Mouse (Mus musculus) embryonic facial prominence, embryonic 10.5 days (tissue): Measurements from ENCODE around the gene Kmt2d. TPM values are rescaled to one million over a fixed set of nuclear protein-coding genes. Genes with fewer than 3 reads are reported as not detected.

Experiments used
- DNase-seq: peaks from one replicate; pipeline ENCODE4 v3.0.0-alpha.2; 2017; ENCODE audit warnings: low spot score
- H3K27ac ChIP-seq: fragments of 300-500 bp; sonication (generic); replicated peaks from 2 replicates; pipeline ENCODE4 v1.5.1; 2016; ENCODE audit warnings: mild to moderate bottlenecking
- H3K27me3 ChIP-seq: fragments of 300-500 bp; sonication (generic); replicated peaks from 2 replicates; pipeline ENCODE4 v1.6.1; 2016; ENCODE audit warnings: low read depth, mild to moderate bottlenecking; ENCODE audit not compliant: poor library complexity, severe bottlenecking
- H3K36me3 ChIP-seq: fragments of 300-500 bp; sonication (generic); replicated peaks from 2 replicates; pipeline ENCODE4 v1.6.1; 2016; ENCODE audit warnings: mild to moderate bottlenecking, moderate library complexity
- H3K4me1 ChIP-seq: fragments of 300-500 bp; sonication (generic); 2 replicates; pipeline ENCODE4 v1.6.1; 2016
- H3K4me3 ChIP-seq: fragments of 300-500 bp; sonication (generic); 2 replicates; pipeline ENCODE4 v1.5.1; 2016; ENCODE audit warnings: mild to moderate bottlenecking, moderate library complexity
- H3K9me3 ChIP-seq: fragments of 300-500 bp; sonication (generic); 2 replicates; pipeline ENCODE4 v1.6.1; 2016; ENCODE audit warnings: mild to moderate bottlenecking
- WGBS: fragments of 180-500 bp; shearing (Covaris S2); methylation state at CpG from one replicate; pipeline ENCODE4 v1.1.7; 2016; 5-methylcytosine and 5-hydroxymethylcytosine counted together
- polyA plus RNA-seq: library from polyadenylated mRNA; unstranded; fragments of >200 nt; fragmentation: Nextera tagmentation; extraction: Ambion mirVana; gene quantifications from 2 replicates; pipeline ENCODE4 v1.2.1, GENCODE M21; 2016

Gene Kmt2d
- polyA plus RNA-seq, 1 experiment from 2014 or later, result 12.1 TPM

GRCm38 (mm10) chr15:98895635-98896589, 24.9 kb upstream of the Kmt2d start:
- H3K27ac ChIP-seq, result peak overlapping the region; percentile 84
- H3K27me3 ChIP-seq, result peaks cover 100% of the 10 kb centered on the region
- no peaks in the 10 kb centered on the region for H3K36me3 ChIP-seq
- no peaks in the 10 kb centered on the region for H3K9me3 ChIP-seq
- peak; percentile 75 for DNase-seq
- WGBS, result 1% methylated on average over 41 of the region's 41 CpGs
- H3K4me1 ChIP-seq, result peaks cover 61% of the 10 kb centered on the region
- peak overlapping the region; percentile 65 for H3K4me3 ChIP-seq

DNA sequence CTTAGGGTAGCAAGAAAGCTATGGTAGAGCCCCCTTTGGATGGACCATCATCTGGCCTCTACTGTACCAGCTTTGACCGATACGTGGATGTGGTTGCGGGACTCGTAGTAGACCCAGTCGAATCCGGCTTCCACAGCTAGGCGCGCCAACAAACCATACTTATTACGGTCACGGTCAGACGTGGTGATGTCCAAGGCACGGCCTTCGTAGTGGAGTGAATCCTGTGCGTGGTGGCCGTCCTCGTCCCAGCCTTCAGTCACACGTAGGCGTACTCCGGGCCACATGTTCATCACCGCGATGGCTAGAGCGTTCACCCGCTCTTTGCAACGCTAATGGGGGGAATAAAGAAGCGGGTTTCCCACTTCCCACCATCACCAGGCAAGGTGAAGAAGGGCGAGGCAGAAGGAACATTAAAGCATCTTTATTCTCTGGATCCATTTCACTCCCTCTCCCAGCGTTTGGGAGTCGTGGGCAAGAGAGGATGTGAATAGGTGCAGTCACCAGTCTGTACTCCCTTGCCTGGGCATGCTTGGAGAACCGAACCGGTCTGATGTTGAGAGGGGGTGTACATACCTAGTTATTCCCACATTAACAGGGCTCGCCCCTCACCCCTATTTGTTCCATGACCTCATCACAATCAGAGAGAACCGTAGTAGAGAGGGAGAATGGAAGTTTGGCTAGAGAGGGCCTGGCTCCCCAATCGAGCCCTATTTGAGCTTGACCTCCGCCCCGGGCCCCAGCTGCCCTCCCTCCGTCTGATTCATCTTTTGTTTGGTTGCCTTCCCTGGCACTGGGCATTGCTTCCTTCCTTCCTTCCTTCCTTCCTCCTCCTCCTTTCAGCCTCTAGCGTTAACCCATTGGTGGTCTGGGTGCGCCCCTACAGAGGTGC, 24.0 kb upstream of the Kmt2d start:
- H3K27me3 ChIP-seq, result peaks cover 97% of the 10 kb centered on the region
- H3K4me1 ChIP-seq, result peaks cover 61% of the 10 kb centered on the region
- H3K36me3 ChIP-seq, result no peaks in the 10 kb centered on the region
- no peak for DNase-seq
- WGBS, result 2% methylated on average over 38 of the region's 38 CpGs
- H3K4me3 ChIP-seq, result peak overlapping the region; percentile 65
- H3K9me3 ChIP-seq, result no peaks in the 10 kb centered on the region
- H3K27ac ChIP-seq, result peak overlapping the region; percentile 84

DNA sequence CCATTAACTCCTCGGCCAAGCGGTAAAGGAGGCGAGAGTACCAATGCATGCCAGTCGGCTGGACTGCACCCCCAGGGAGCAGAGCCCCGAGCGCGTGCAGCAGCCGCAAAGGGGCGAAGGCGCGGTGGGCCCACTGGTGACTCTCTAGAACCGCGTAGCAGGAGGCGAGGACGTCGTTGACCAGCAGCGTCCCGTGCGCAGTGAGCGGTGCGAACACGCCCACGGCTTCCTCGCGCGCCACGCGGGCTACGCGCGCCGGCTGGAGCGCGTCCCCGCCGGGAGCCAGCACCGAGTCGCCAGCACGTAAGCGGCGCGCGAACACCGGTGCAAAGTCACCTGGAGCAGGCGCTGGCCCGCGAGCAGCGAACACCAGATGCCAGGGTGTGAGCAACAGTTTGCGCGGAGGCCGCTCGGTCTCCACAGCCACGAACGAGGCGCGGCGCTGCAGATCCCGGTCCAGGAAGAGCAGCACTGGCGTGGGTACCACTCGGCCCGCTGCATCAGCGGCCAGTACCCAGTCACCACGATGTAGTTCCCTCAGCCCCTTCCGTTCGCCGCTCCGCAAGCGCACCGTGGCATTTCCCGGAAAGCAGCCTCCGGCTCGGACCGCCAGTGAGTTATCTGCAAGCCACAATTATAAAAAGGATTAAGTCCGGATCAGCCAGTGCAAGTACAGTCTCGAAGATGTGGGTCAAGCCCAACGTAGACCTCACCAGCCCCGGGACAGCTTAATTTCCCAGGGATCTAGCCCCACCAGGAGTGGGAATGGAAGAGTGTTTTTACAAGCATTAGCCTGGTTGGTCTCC, 23.1 kb upstream of the Kmt2d start, which contains the start of gene Rhebl1:
Gene Rhebl1 (minus strand): TSS at position 601 of the 806 bp plus-strand sequence.
- Histone ChIP-seq H3K27me3 (peaks cover 88% of the 10 kb centered on the region), H3K4me1 (peaks cover 61% of the 10 kb centered on the region), H3K36me3 (no peaks in the 10 kb centered on the region), H3K4me3 (peak within 1 kb of the TSS; percentile 65), H3K9me3 (no peaks in the 10 kb centered on the region), H3K27ac (peak within 1 kb of the TSS; percentile 84)
- WGBS, result under 1% methylated on average over 77 of the region's 77 CpGs
- peak; percentile 66 for DNase-seq

DNA sequence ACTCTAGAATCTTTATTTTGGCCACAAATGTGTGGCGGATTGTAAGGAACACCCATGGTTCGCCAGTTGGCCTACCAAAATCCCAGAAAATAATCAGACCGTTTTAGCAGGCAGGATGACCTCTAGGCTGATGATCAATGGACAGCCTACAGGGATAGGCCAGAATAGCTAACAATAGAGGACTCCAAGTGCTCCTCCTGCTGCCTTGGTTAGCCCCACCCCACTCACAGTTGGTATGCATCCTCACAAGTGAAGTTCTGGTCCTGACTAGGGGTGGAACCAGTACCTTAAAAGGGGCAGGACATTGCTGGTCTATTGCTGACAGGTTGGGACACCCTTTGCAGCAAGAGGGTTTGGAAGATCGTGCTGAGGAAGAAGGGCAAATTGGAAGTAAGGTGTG, 22.0 kb upstream of the Kmt2d start:
- H3K36me3 ChIP-seq, result no peaks in the 10 kb centered on the region
- 41% methylated on average over 4 of the region's 4 CpGs for WGBS
- peaks cover 77% of the 10 kb centered on the region for H3K27me3 ChIP-seq
- DNase-seq, result peak; percentile 15
- no peak overlapping the region for H3K27ac ChIP-seq
- no peaks in the 10 kb centered on the region for H3K9me3 ChIP-seq
- H3K4me3 ChIP-seq, result no peak overlapping the region
- H3K4me1 ChIP-seq, result peaks cover 55% of the 10 kb centered on the region

DNA sequence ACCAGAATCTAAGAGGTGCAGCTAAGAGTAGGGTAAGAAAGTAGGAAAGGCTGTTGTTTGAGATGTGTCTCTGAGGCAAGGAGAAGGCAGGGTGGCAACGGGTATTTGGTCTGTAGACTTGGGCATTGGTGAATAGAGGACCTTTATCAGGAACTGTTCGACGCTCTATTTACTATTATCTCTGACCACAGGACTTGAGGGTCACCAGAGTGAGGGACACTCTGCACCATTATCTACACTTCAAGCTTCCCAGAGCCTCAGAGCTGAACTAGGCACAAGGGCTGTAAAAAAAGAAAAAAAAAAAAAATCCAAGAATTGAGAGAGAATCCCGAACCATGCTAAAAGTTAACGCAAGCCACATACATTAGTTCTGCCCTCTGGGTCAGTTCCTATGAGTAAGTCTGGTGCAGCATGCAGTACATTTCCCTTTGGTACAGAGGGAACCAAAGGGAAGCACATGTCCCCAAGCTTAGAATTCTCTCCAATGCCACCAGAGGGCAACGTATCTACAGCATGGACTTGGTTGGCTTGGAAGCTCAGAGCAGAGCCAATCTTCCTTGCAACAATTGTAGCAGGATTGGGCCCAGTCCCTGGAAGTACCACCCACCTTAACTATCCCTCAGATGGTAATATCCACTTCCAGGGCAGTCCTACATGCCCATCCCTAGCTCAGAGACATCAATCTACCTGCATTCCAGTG, 21.1 kb upstream of the Kmt2d start:
- 0 out of 2 replicates have a peak overlapping the region, but pooled peaks have one; percentile 5 for H3K4me3 ChIP-seq
- 41% methylated on average over 6 of the region's 6 CpGs for WGBS
- DNase-seq, result peak; percentile 55

GRCm38 (mm10) chr15:98891198-98891742, 20.3 kb upstream of the Kmt2d start:
- H3K4me3 ChIP-seq, result peak overlapping the region; percentile 40
- peaks cover 38% of the 10 kb centered on the region for H3K4me1 ChIP-seq
- DNase-seq, result peak; percentile 36
- H3K27ac ChIP-seq, result no peak overlapping the region
- H3K36me3 ChIP-seq, result no peaks in the 10 kb centered on the region
- 7% methylated on average over 19 of the region's 19 CpGs for WGBS
- peaks cover 64% of the 10 kb centered on the region for H3K27me3 ChIP-seq
- H3K9me3 ChIP-seq, result no peaks in the 10 kb centered on the region

More for the DNA sequence above, 21.1 kb upstream of the Kmt2d start:
- Histone ChIP-seq H3K4me1 (peaks cover 45% of the 10 kb centered on the region), H3K27me3 (peaks cover 72% of the 10 kb centered on the region), H3K36me3 (no peaks in the 10 kb centered on the region), H3K9me3 (no peaks in the 10 kb centered on the region), H3K27ac (no peak overlapping the region)

- 84% methylated on average over 7 of the region's 7 CpGs for WGBS
- Histone ChIP-seq H3K27ac (no peak overlapping the region), H3K27me3 (peaks cover 27% of the 10 kb centered on the region), H3K9me3 (no peaks in the 10 kb centered on the region), H3K36me3 (no peaks in the 10 kb centered on the region), H3K4me3 (no peak overlapping the region), H3K4me1 (peaks cover 7% of the 10 kb centered on the region; the same call in 1 of the 2 replicates)
- no peak for DNase-seq
Observed at GRCm38 (mm10) chr15:98887526-98887925, 16.5 kb upstream of the Kmt2d start.

- 69% methylated on average over 8 of the region's 8 CpGs for WGBS
- Histone ChIP-seq H3K27ac (no peak overlapping the region), H3K4me1 (peaks cover 12% of the 10 kb centered on the region), H3K36me3 (no peaks in the 10 kb centered on the region), H3K27me3 (peaks cover 20% of the 10 kb centered on the region), H3K4me3 (no peak overlapping the region), H3K9me3 (no peaks in the 10 kb centered on the region)
- DNase-seq, result no peak
Observed at GRCm38 (mm10) chr15:98886667-98887387, 15.8 kb upstream of the Kmt2d start.

GRCm38 (mm10) chr15:98884106-98884505, 13.1 kb upstream of the Kmt2d start:
- no peak for DNase-seq
- Histone ChIP-seq H3K4me3 (no peak overlapping the region), H3K27me3 (peaks cover 5% of the 10 kb centered on the region; the same call in 1 of the 2 replicates), H3K36me3 (peaks cover 5% of the 10 kb centered on the region), H3K9me3 (no peaks in the 10 kb centered on the region), H3K4me1 (peaks cover 29% of the 10 kb centered on the region), H3K27ac (no peak overlapping the region)
- WGBS, result 86% methylated on average over 1 of the region's 1 CpGs

DNA sequence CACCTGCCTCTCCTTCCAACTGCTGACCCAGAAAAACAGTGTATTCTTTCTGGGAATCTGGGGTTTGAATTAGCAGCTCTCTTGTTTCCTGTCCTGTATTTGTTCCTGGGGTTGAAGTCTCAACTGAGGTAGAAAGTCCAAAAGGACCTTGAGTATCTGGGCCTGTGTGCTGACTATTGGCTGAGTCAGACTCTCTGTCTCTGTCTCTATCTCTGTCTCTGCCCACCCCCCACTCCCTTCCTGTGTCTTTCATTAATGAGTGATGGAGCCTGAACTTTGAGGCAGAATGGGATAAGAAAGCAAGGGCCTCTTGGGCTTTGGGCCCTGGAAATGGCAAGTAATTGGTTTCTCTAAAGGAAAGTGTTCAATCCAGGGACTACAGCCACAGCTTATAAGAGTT, 12.7 kb upstream of the Kmt2d start:
- Histone ChIP-seq H3K4me1 (peaks cover 29% of the 10 kb centered on the region), H3K36me3 (peaks cover 9% of the 10 kb centered on the region), H3K4me3 (no peak overlapping the region), H3K27ac (no peak overlapping the region), H3K9me3 (no peaks in the 10 kb centered on the region), H3K27me3 (peaks cover 5% of the 10 kb centered on the region; the same call in 1 of the 2 replicates)
- no peak for DNase-seq

GRCm38 (mm10) chr15:98881656-98882008, 10.6 kb upstream of the Kmt2d start:
- no peak for DNase-seq
- Histone ChIP-seq H3K27ac (peak overlapping the region; percentile 91), H3K4me1 (peaks cover 29% of the 10 kb centered on the region), H3K27me3 (no peaks in the 10 kb centered on the region), H3K36me3 (peaks cover 20% of the 10 kb centered on the region), H3K9me3 (no peaks in the 10 kb centered on the region), H3K4me3 (peak overlapping the region; percentile 84)
- 8% methylated on average over 5 of the region's 5 CpGs for WGBS
